In the genomic region with DNA sequence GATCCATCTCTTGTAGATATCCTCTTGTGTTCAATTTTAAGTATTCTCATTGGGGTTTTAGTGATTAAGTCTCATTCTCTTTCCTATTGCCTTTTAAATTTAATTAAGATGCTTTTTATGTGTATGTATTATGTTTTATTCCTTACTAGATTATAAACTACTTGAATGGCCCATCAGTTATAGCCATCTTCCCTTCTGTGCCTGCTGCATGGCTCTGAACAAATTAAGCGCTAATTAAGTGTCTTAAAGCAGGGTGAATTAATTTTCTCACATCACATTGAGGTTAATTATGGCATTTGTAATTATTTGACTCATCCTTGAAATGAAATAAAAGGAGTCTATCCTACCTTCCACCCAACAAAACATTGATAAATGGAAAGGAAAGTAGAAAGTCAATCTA, we compare ENCODE assay signal across 18 mouse cellular contexts.
"Had no signal": no experiment of that assay in that cellular context is flagged by ENCODE, and none has a peak within 500 bp of the region (broad histone marks: within the 10 kb centered on the region; RNA-seq: fewer than 3 reads in every experiment).

No protein-coding gene starts in this region.

- DNase-seq: lung, adult 18-20 months; lung, embryonic 14.5 days; lung, postnatal 10 days; lung, postnatal 4 days; retina, postnatal 1 day; right cerebral cortex, adult 18-20 months; right cerebral cortex, postnatal 25 days; right cerebral cortex, postnatal 4 days; spleen, adult 18-20 months; thymus, adult 18-20 months; thymus, postnatal 14 days; thymus, postnatal 36 days had no signal

- H3K4me1 ChIP-seq: midbrain, embryonic 10.5 days; midbrain, embryonic 12.5 days; midbrain, embryonic 15.5 days; neural tube, embryonic 12.5 days had no signal

- H3K9ac ChIP-seq: liver, embryonic 14.5 days; lung, embryonic 14.5 days; midbrain, embryonic 12.5 days; midbrain, embryonic 15.5 days; neural tube, embryonic 12.5 days had no signal

- H3K27me3 ChIP-seq: midbrain, embryonic 12.5 days; midbrain, embryonic 15.5 days; neural tube, embryonic 12.5 days had no signal

- H3K4me2 ChIP-seq: lung, embryonic 14.5 days; midbrain, embryonic 12.5 days; midbrain, embryonic 15.5 days; neural tube, embryonic 12.5 days had no signal

- H3K27ac ChIP-seq: liver, embryonic 14.5 days; midbrain, embryonic 10.5 days; midbrain, embryonic 12.5 days; midbrain, embryonic 15.5 days; neural tube, embryonic 12.5 days had no signal

- H3K9me3 ChIP-seq: midbrain, embryonic 10.5 days; midbrain, embryonic 12.5 days; midbrain, embryonic 15.5 days; neural tube, embryonic 12.5 days had no signal

- ATAC-seq: midbrain, embryonic 15.5 days had no signal

- H3K36me3 ChIP-seq: midbrain, embryonic 10.5 days; midbrain, embryonic 12.5 days; midbrain, embryonic 15.5 days; neural tube, embryonic 12.5 days had no signal

- H3K4me3 ChIP-seq: midbrain, embryonic 10.5 days; midbrain, embryonic 12.5 days; midbrain, embryonic 15.5 days; myocyte; neural tube, embryonic 12.5 days had no signal
